Mouse (Mus musculus): Measurements from ENCODE around the gene Rabif.

GRCm38 (mm10) chr1:134500916-134501315, 6.5 kb downstream of the Rabif start:
- TF ChIP-seq FLI1 (IDR thresholded peaks at IDR 0.05; ENCODE audit: low read length) = no peak
- no peak for TF ChIP-seq GATA1 (IDR thresholded peaks at IDR 0.05; ENCODE audit: borderline replicate concordance, low read length)
